ENCODE assay signal across 8 mouse cellular contexts in the genomic region with DNA sequence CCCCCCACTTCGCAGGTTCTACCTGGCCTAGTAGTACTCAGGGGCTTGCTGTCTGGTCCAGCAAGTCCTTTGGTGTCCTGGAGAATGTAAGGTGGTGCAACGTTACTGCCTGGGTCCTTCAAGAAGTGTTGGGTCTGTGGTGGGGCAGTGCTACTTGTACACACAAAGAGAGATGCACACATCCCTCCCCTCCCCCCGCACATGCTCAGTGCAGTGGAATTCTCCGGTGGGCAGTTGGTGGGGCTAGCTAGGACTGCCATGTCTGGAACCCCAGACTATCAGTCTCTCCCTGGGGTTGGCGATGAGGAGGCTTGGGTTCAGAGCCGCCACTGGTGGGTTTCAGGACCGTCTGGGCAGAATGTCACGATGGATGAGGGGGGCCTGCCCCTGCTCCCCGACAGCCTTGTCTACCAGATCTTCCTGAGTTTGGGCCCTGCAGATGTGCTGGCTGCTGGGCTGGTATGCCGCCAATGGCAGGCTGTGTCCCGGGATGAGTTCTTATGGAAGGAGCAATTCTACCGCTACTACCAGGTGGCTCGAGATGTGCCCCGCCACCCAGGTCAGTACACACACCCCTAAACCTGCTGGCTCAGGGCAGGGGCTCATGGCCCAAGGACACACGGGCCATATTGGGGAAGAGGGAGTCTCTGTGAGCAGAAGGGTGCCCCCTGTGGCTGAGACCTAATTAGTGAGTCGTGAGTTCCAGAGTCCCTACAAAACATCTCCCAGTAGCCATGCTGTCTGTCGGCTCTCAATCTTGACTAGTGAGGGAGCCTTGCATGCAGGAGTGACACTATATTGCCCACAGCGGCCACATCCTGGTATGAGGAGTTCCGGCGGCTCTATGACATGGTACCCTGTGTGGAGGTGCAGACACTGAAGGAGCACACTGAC. TPM values are rescaled to one million over a fixed set of nuclear protein-coding genes. Genes with fewer than 3 reads are reported as not detected.
DNase-seq lines count a peak whose midpoint lies in the region; ATAC-seq lines count a peak whose summit lies in the region.

A gene (minus strand): TSS at position 127 of the 894 bp plus-strand sequence.

- H3K4me3 ChIP-seq in neural tube, embryonic 11.5 days (ENCODE audit: low read depth, low read length), result peak within 1 kb of the TSS; percentile 67
- peak within 1 kb of the TSS; percentile 86 for H3K4me3 ChIP-seq in hindbrain, embryonic 11.5 days (ENCODE audit: low read depth, low read length)

- no peak for ATAC-seq in CD4-positive, CD25-positive, alpha-beta regulatory T cell, adult 4 months
- no peak for ATAC-seq in neural tube, embryonic 11.5 days (ENCODE audit: insufficient read depth, low FRiP score, low TSS enrichment)
- no peak for ATAC-seq in hindbrain, embryonic 11.5 days (ENCODE audit: low FRiP score)

- H3K4me2 ChIP-seq in neural tube, embryonic 11.5 days (ENCODE audit: low read depth), result peak within 1 kb of the TSS; percentile 84
- H3K4me2 ChIP-seq in hindbrain, embryonic 11.5 days (replicated peaks; ENCODE audit: low read depth, low read length), result peak within 1 kb of the TSS; percentile 83

- 80% methylated on average over 20 of the region's 20 CpGs for WGBS in neural tube, embryonic 11.5 days
- 78% methylated on average over 20 of the region's 20 CpGs for WGBS in hindbrain, embryonic 11.5 days

- peaks cover 8% of the 10 kb centered on the region; the same call in 1 of the 2 replicates for H3K4me1 ChIP-seq in neural tube, embryonic 11.5 days (ENCODE audit: control insufficient read depth, insufficient read depth, low read length)
- peaks cover 4% of the 10 kb centered on the region; the same call in 1 of the 2 replicates for H3K4me1 ChIP-seq in hindbrain, embryonic 11.5 days (replicated peaks; ENCODE audit: control insufficient read depth, insufficient read depth, low read length)

- no peak within 1 kb of the TSS for H3K27ac ChIP-seq in neural tube, embryonic 11.5 days (ENCODE audit: low read depth, low read length)
- 0 out of 2 replicates have a peak within 1 kb of the TSS, but pooled peaks have one; percentile 19 for H3K27ac ChIP-seq in hindbrain, embryonic 11.5 days (ENCODE audit: low read depth, low read length)

- H3K9me3 ChIP-seq in neural tube, embryonic 11.5 days (ENCODE audit: control insufficient read depth, low read length), result no peaks in the 10 kb centered on the region
- no peaks in the 10 kb centered on the region for H3K9me3 ChIP-seq in hindbrain, embryonic 11.5 days (ENCODE audit: control insufficient read depth, low read length)

- peak; percentile 31 for DNase-seq in CD4-positive, CD25-positive, alpha-beta regulatory T cell, adult 2 months (ENCODE audit: low read depth, low spot score)
- no peak for DNase-seq in neural tube, embryonic 11.5 days (ENCODE audit: low spot score)
- DNase-seq in neural tube, embryonic 10.5 days (ENCODE audit: extremely low spot score, low spot score), result no peak
- peak; percentile 23 for DNase-seq in hindbrain, embryonic 11.5 days (ENCODE audit: low spot score)
- peak; percentile 22 for DNase-seq in mesoderm, embryonic 11.5 days (ENCODE audit: low read depth, low spot score)
- DNase-seq in frontal cortex, postnatal 25 days (ENCODE audit: low spot score in 2 of 2), result no peak
- no peak for DNase-seq in right cerebral cortex, adult 18-20 months

- peaks cover 9% of the 10 kb centered on the region for H3K36me3 ChIP-seq in neural tube, embryonic 11.5 days (ENCODE audit: control insufficient read depth, insufficient read depth, low read length)
- no peaks in the 10 kb centered on the region for H3K36me3 ChIP-seq in hindbrain, embryonic 11.5 days (ENCODE audit: control insufficient read depth, insufficient read depth, low read length)

- H3K27me3 ChIP-seq in neural tube, embryonic 11.5 days (ENCODE audit: control insufficient read depth, insufficient read depth, low read length), result no peaks in the 10 kb centered on the region
- no peaks in the 10 kb centered on the region for H3K27me3 ChIP-seq in hindbrain, embryonic 11.5 days (ENCODE audit: control insufficient read depth, insufficient read depth, low read length)

- peak within 1 kb of the TSS; percentile 78 for H3K9ac ChIP-seq in neural tube, embryonic 11.5 days (ENCODE audit: low read length)
- H3K9ac ChIP-seq in hindbrain, embryonic 11.5 days (ENCODE audit: low read depth, low read length), result peak within 1 kb of the TSS; percentile 96

RNA-seq across cellular contexts. Expression of the gene that starts here (rescaled TPM):
- polyA plus RNA-seq in CD4-positive, CD25-positive, alpha-beta regulatory T cell, adult 4 months (2017; shearing (Covaris generic)), result 1 to 10 TPM; 4.5 to 4.6 TPM
- 4.4 and 5.1 TPM in 2 replicates for polyA plus RNA-seq in neural tube, embryonic 11.5 days (2014; fragmentation: Nextera tagmentation; extraction: Ambion mirVana)
- 4.0 and 6.1 TPM in 2 replicates for polyA plus RNA-seq in hindbrain, embryonic 11.5 days (2014; fragmentation: Nextera tagmentation; extraction: Ambion mirVana)

Comparison
In these comparisons a context has a peak if more than half of its experiments do, and no peak if none do; other contexts are left out.
1. DNase-seq: peak in CD4-positive, CD25-positive, alpha-beta regulatory T cell, adult 2 months (single experiment), hindbrain, embryonic 11.5 days (single experiment) and mesoderm, embryonic 11.5 days (single experiment); none in neural tube, embryonic 11.5 days (single experiment), neural tube, embryonic 10.5 days (single experiment), frontal cortex, postnatal 25 days (0 of 2) and right cerebral cortex, adult 18-20 months (single experiment).